ENCODE assay signal across 7 mouse cellular contexts in the genomic region with DNA sequence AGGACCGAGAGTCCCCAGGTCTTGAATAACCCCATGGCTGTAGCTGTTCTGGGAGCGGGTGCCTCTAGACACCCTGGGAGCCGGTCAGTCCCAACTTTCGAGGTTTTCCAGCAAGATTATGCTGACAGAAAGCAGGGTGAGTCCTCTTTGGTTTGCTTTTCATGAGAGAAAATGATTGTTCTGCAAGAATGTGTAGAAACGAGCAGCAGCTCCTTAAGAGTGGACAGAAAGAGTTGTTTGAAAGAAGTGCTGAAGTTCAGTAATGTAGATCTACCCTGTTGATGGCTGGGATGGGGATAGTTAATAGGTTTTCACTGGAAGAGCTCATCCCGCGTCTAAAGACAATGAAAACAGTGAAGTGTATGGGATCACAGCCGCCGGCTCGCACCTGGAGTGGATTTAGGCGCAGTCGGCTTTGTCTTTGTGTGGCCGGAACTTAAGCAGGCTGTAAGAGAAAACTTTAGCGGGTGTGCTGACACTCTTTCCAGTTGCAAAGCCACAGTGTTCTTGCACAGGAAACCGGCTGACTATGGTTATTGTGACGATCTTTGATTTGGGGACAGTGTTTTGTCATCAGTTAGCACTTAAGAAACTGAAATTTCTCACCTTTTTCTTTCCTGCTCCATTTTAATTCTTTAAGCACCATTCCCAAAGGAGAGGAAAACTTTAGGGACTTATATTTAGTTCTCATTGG. TPM values are rescaled to one million over a fixed set of nuclear protein-coding genes. Genes with fewer than 3 reads are reported as not detected.
DNase-seq lines count a peak whose midpoint lies in the region; ATAC-seq and TF ChIP-seq lines count a peak whose summit lies in the region.

No protein-coding gene starts in this region.

- H3K36me3 ChIP-seq in E14TG2a.4 (ENCODE audit: insufficient read depth, low read length) (no peaks in the 10 kb centered on the region), ES-E14 (ENCODE audit: control insufficient read depth, insufficient read depth, low read length, poor library complexity, severe bottlenecking) (no peaks in the 10 kb centered on the region)
- no peaks in the 10 kb centered on the region for H3K36me3 ChIP-seq in hindbrain, embryonic 13.5 days
- no peaks in the 10 kb centered on the region for H3K36me3 ChIP-seq in midbrain, embryonic 10.5 days

- peaks cover 8% of the 10 kb centered on the region; the same call in 1 of the 2 replicates for H3K9me3 ChIP-seq in E14TG2a.4 (ENCODE audit: low read length)
- H3K9me3 ChIP-seq in ES-E14 (ENCODE audit: control insufficient read depth, insufficient read depth, low read depth, low read length) = no peaks in the 10 kb centered on the region
- no peaks in the 10 kb centered on the region for H3K9me3 ChIP-seq in hindbrain, embryonic 13.5 days
- no peaks in the 10 kb centered on the region for H3K9me3 ChIP-seq in midbrain, embryonic 10.5 days (replicated peaks)

- no peak for TF ChIP-seq CTCF in E14TG2a.4 (conservative IDR thresholded peaks at IDR 0.05; ENCODE audit: low read length)

- peak; percentile 25 for DNase-seq in ES-E14 (ENCODE audit: low read depth, low spot score)
- peak; percentile 36 for DNase-seq in midbrain, embryonic 10.5 days (ENCODE audit: low spot score)
- DNase-seq in ovary, postnatal 36 days (ENCODE audit: low spot score) = no peak
- DNase-seq in thymus, postnatal 25 days = no peak

- ATAC-seq in hindbrain, embryonic 13.5 days (ENCODE audit: low FRiP score) = no peak; the same call in 1 of the 2 replicates
- ATAC-seq in megakaryocyte progenitor cell, adult 5-6 weeks (replicated peaks; ENCODE audit: poor library complexity) = no peak

- 2% methylated on average over 16 of the region's 16 CpGs for WGBS in hindbrain, embryonic 13.5 days
- WGBS in midbrain, embryonic 10.5 days = under 1% methylated on average over 16 of the region's 16 CpGs

- no peak overlapping the region for H3K27ac ChIP-seq in ES-E14 (ENCODE audit: insufficient read depth, low read depth, low read length, poor library complexity, severe bottlenecking)
- H3K27ac ChIP-seq in hindbrain, embryonic 13.5 days = no peak overlapping the region
- H3K27ac ChIP-seq in midbrain, embryonic 10.5 days (replicated peaks) = peak overlapping the region; percentile 82

- H3K4me3 ChIP-seq in E14TG2a.4 (replicated peaks; ENCODE audit: low read length) (peak overlapping the region; percentile 84), ES-E14 (ENCODE audit: insufficient read depth in 1 of 2, low read depth in 1 of 2, low read length in 2 of 2, poor library complexity in 1 of 2, severe bottlenecking in 1 of 2) (peak overlapping the region; percentile 67 to 73)
- peak overlapping the region; percentile 56 for H3K4me3 ChIP-seq in hindbrain, embryonic 13.5 days
- H3K4me3 ChIP-seq in midbrain, embryonic 10.5 days = peak overlapping the region; percentile 69

- peak overlapping the region; percentile 88 for H3K4me2 ChIP-seq in hindbrain, embryonic 13.5 days

- peaks cover 45% of the 10 kb centered on the region for H3K27me3 ChIP-seq in E14TG2a.4 (ENCODE audit: insufficient read depth, low read length)
- H3K27me3 ChIP-seq in hindbrain, embryonic 13.5 days = peaks cover 55% of the 10 kb centered on the region
- H3K27me3 ChIP-seq in midbrain, embryonic 10.5 days (ENCODE audit: low read depth, poor library complexity, severe bottlenecking) = peaks cover 67% of the 10 kb centered on the region

- H3K4me1 ChIP-seq in E14TG2a.4 (replicated peaks; ENCODE audit: low read depth, low read length) (peaks cover 8% of the 10 kb centered on the region; the same call in 1 of the 2 replicates), ES-E14 (ENCODE audit: control insufficient read depth in 2 of 2, insufficient read depth in 2 of 2, low read length in 2 of 2, poor library complexity in 1 of 2) (no peaks in the 10 kb centered on the region)
- H3K4me1 ChIP-seq in hindbrain, embryonic 13.5 days (replicated peaks) = peaks cover 13% of the 10 kb centered on the region
- peaks cover 16% of the 10 kb centered on the region for H3K4me1 ChIP-seq in midbrain, embryonic 10.5 days

- in situ Hi-C loops in ES-E14 (cut with MboI; ENCODE audit: low sequenced_read_pairs in 2 of 2, unreplicated experiment in 2 of 2) = no loop called here

- H3K9ac ChIP-seq in ES-E14 (ENCODE audit: insufficient read depth, low read depth, low read length, poor library complexity, severe bottlenecking) = peak overlapping the region; percentile 56; the same call in 1 of the 2 replicates
- peak overlapping the region; percentile 70 for H3K9ac ChIP-seq in hindbrain, embryonic 13.5 days

TF ChIP-seq in ES-E14, 5 proteins besides CTCF, POLR2A, EP300 and RAD21:
- TF ChIP-seq CHD2 (IDR thresholded peaks at IDR 0.05; ENCODE audit: low read depth, low read length) (no peak), HCFC1 (IDR thresholded peaks at IDR 0.05; ENCODE audit: borderline replicate concordance, insufficient read depth, low read length) (no peak), MAFK (IDR thresholded peaks at IDR 0.05; ENCODE audit: insufficient read depth, low read depth, low read length) (no peak), ZNF384 (IDR thresholded peaks at IDR 0.05; ENCODE audit: low read depth, low read length) (no peak), ZC3H11A (IDR thresholded peaks at IDR 0.05; ENCODE audit: borderline replicate concordance, low read depth, low read length) (no peak)

RNA-seq across cellular contexts. Expression of gene Dmrta1, which starts 9.7 kb away (rescaled TPM):
- 0.13 and 0.32 TPM in 2 replicates for total RNA-seq in ES-E14 (2012; rRNA removed)
- 0.16 and 0.35 TPM in 2 replicates for polyA plus RNA-seq in hindbrain, embryonic 13.5 days (2015; fragmentation: Nextera tagmentation; extraction: Ambion mirVana)
- 1.5 and 1.9 TPM in 2 replicates for polyA plus RNA-seq in midbrain, embryonic 10.5 days (2016; fragmentation: Nextera tagmentation; extraction: Ambion mirVana)
- total RNA-seq in megakaryocyte progenitor cell, adult 5-6 weeks (2015) = not detected in 2 replicates
- 0.07 TPM in 1 of 2 replicates, not detected in the other for total RNA-seq in megakaryocyte progenitor cell, adult 5-6 weeks (2017)

Comparison
In these comparisons a context has a peak if more than half of its experiments do, and no peak if none do; other contexts are left out.
1. DNase-seq: peak in ES-E14 (single experiment) and midbrain, embryonic 10.5 days (single experiment); none in ovary, postnatal 36 days (single experiment) and thymus, postnatal 25 days (single experiment).
2. Peak in every context shown above with its lines, with median percentiles within 50 percentile points of each other: H3K4me3 ChIP-seq.